Mouse (Mus musculus) lung, embryonic 14.5 days (tissue): ENCODE data around the gene Fam25c. TPM values are rescaled to one million over a fixed set of nuclear protein-coding genes. Genes with fewer than 3 reads are reported as not detected.

Experiments
- ATAC-seq: fragments of 200-750 bp; cut with Nextera tagmentation; 2 replicates; pipeline ENCODE4 v1.8.0; 2017; ENCODE audit warnings: mild to moderate bottlenecking, moderate TSS enrichment, moderate library complexity; ENCODE audit not compliant: insufficient read depth
- DNase-seq: peaks from one replicate; pipeline ENCODE4 v3.0.0-alpha.2; 2015
- H3K27ac ChIP-seq: fragments of 300-500 bp; sonication (generic); 2 replicates; pipeline ENCODE4 v1.5.1; 2014; ENCODE audit warnings: low read depth, mild to moderate bottlenecking, moderate library complexity
- H3K27me3 ChIP-seq: fragments of 300-500 bp; sonication (generic); 2 replicates; pipeline ENCODE4 v1.6.1; 2014; ENCODE audit warnings: low read length, control low read depth; ENCODE audit not compliant: insufficient read depth
- H3K36me3 ChIP-seq: fragments of 300-500 bp; sonication (generic); 2 replicates; pipeline ENCODE4 v1.6.1; 2014; ENCODE audit warnings: control low read depth; ENCODE audit not compliant: insufficient read depth
- H3K4me1 ChIP-seq: fragments of 300-500 bp; sonication (generic); 2 replicates; pipeline ENCODE4 v1.6.1; 2014; ENCODE audit warnings: antibody characterized with exemption, control low read depth; ENCODE audit not compliant: insufficient read depth
- H3K4me2 ChIP-seq: fragments of 300-500 bp; sonication (generic); 2 replicates; pipeline ENCODE4 v1.6.1; 2014; ENCODE audit warnings: mild to moderate bottlenecking
- H3K4me3 ChIP-seq: fragments of 300-500 bp; sonication (generic); 2 replicates; pipeline ENCODE4 v1.5.1; 2014; ENCODE audit warnings: low read depth, low read length
- H3K9ac ChIP-seq: fragments of 300-500 bp; sonication (generic); 2 replicates; pipeline ENCODE4 v1.6.1; 2014
- H3K9me3 ChIP-seq: fragments of 300-500 bp; sonication (generic); 2 replicates; pipeline ENCODE4 v1.6.1; 2016; ENCODE audit warnings: low read depth, low read length, control low read depth
- CTCF ChIP-seq: IDR thresholded peaks from 2 replicates; pipeline ENCODE4 v1.5.1; 2016; ENCODE audit warnings: antibody characterized with exemption, low read depth
- WGBS: fragments of 180-500 bp; shearing (Covaris S2); extraction: QIAGEN DNeasy Blood & Tissue Kit; methylation state at CpG from one replicate; pipeline ENCODE4 v1.1.7; 2014; 5-methylcytosine and 5-hydroxymethylcytosine counted together
- polyA plus RNA-seq: library from polyadenylated mRNA; unstranded; fragments of >200 nt; fragmentation: Nextera tagmentation; extraction: Ambion mirVana; gene quantifications from 2 replicates; pipeline ENCODE4 v1.2.1, GENCODE M21; 2014

Gene Fam25c
- polyA plus RNA-seq, 1 experiment from 2014 or later: not detected

- Histone ChIP-seq H3K4me1 (no peaks in the 10 kb centered on the region), H3K27ac (no peak overlapping the region), H3K27me3 (no peaks in the 10 kb centered on the region), H3K36me3 (peaks cover 42% of the 10 kb centered on the region), H3K4me2 (no peak overlapping the region), H3K4me3 (no peak overlapping the region), H3K9ac (no peak overlapping the region), H3K9me3 (no peaks in the 10 kb centered on the region)
- no peak for TF ChIP-seq CTCF
- WGBS: 90% methylated on average over 5 of the region's 5 CpGs
- DNase-seq (no peak), ATAC-seq (no peak)
Observed at GRCm38 (mm10) chr14:34344361-34344760, 10.9 kb downstream of the Fam25c start.

- DNase-seq (no peak), ATAC-seq (no peak)
- Histone ChIP-seq H3K4me3 (no peak overlapping the region), H3K27me3 (no peaks in the 10 kb centered on the region), H3K4me2 (no peak overlapping the region), H3K4me1 (no peaks in the 10 kb centered on the region), H3K36me3 (peaks cover 55% of the 10 kb centered on the region), H3K9me3 (no peaks in the 10 kb centered on the region), H3K9ac (no peak overlapping the region), H3K27ac (no peak overlapping the region)
- 80% methylated on average over 4 of the region's 4 CpGs for WGBS
- TF ChIP-seq CTCF: no peak
Observed at GRCm38 (mm10) chr14:34343078-34343477, 12.2 kb downstream of the Fam25c start.

- H3K9me3 ChIP-seq: no peaks in the 10 kb centered on the region
- no peak for DNase-seq
- 93% methylated on average over 4 of the region's 4 CpGs for WGBS
- no peak overlapping the region for H3K27ac ChIP-seq
- TF ChIP-seq CTCF: no peak
- H3K4me1 ChIP-seq: no peaks in the 10 kb centered on the region
- H3K27me3 ChIP-seq: no peaks in the 10 kb centered on the region
- ATAC-seq: no peak
- no peak overlapping the region for H3K9ac ChIP-seq
- no peak overlapping the region for H3K4me2 ChIP-seq
- peaks cover 65% of the 10 kb centered on the region for H3K36me3 ChIP-seq
- no peak overlapping the region for H3K4me3 ChIP-seq
Observed at GRCm38 (mm10) chr14:34341993-34342392, 13.2 kb downstream of the Fam25c start.

- no peak overlapping the region for H3K4me2 ChIP-seq
- DNase-seq (no peak), ATAC-seq (no peak)
- H3K27me3 ChIP-seq: no peaks in the 10 kb centered on the region
- no peak overlapping the region for H3K9ac ChIP-seq
- 59% methylated on average over 1 of the region's 1 CpGs for WGBS
- H3K4me1 ChIP-seq: no peaks in the 10 kb centered on the region
- no peaks in the 10 kb centered on the region for H3K9me3 ChIP-seq
- no peak overlapping the region for H3K27ac ChIP-seq
- no peak overlapping the region for H3K4me3 ChIP-seq
- peaks cover 89% of the 10 kb centered on the region for H3K36me3 ChIP-seq
- no peak for TF ChIP-seq CTCF
Observed at GRCm38 (mm10) chr14:34339446-34339845, 15.8 kb downstream of the Fam25c start.

GRCm38 (mm10) chr14:34332476-34332875, 22.8 kb downstream of the Fam25c start:
- TF ChIP-seq CTCF: no peak
- no peaks in the 10 kb centered on the region for H3K9me3 ChIP-seq
- DNase-seq (no peak), ATAC-seq (no peak)
- no peak overlapping the region for H3K4me2 ChIP-seq
- WGBS: 79% methylated on average over 5 of the region's 5 CpGs
- H3K36me3 ChIP-seq: peaks cover 87% of the 10 kb centered on the region
- H3K9ac ChIP-seq: no peak overlapping the region
- H3K27ac ChIP-seq: no peak overlapping the region
- H3K4me3 ChIP-seq: no peak overlapping the region
- no peaks in the 10 kb centered on the region for H3K4me1 ChIP-seq
- H3K27me3 ChIP-seq: no peaks in the 10 kb centered on the region

GRCm38 (mm10) chr14:34331886-34332285, 23.3 kb downstream of the Fam25c start:
- ATAC-seq: no peak
- Histone ChIP-seq H3K4me3 (no peak overlapping the region), H3K4me2 (no peak overlapping the region), H3K9ac (no peak overlapping the region), H3K9me3 (no peaks in the 10 kb centered on the region), H3K27ac (no peak overlapping the region), H3K27me3 (no peaks in the 10 kb centered on the region), H3K4me1 (no peaks in the 10 kb centered on the region), H3K36me3 (peaks cover 86% of the 10 kb centered on the region)
- DNase-seq: no peak
- no peak for TF ChIP-seq CTCF
- WGBS: 82% methylated on average over 3 of the region's 3 CpGs

GRCm38 (mm10) chr14:34330657-34331158, 24.5 kb downstream of the Fam25c start:
- TF ChIP-seq CTCF: no peak
- DNase-seq (no peak), ATAC-seq (no peak)
- H3K9ac ChIP-seq: no peak overlapping the region
- no peaks in the 10 kb centered on the region for H3K9me3 ChIP-seq
- H3K4me1 ChIP-seq: no peaks in the 10 kb centered on the region
- H3K36me3 ChIP-seq: peaks cover 85% of the 10 kb centered on the region
- no peak overlapping the region for H3K27ac ChIP-seq
- no peak overlapping the region for H3K4me3 ChIP-seq
- WGBS: 92% methylated on average over 9 of the region's 9 CpGs
- H3K27me3 ChIP-seq: no peaks in the 10 kb centered on the region
- no peak overlapping the region for H3K4me2 ChIP-seq

- 76% methylated on average over 1 of the region's 1 CpGs for WGBS
- Histone ChIP-seq H3K27ac (no peak overlapping the region), H3K36me3 (peaks cover 81% of the 10 kb centered on the region), H3K4me3 (no peak overlapping the region), H3K4me1 (no peaks in the 10 kb centered on the region), H3K27me3 (no peaks in the 10 kb centered on the region), H3K9ac (no peak overlapping the region), H3K9me3 (no peaks in the 10 kb centered on the region), H3K4me2 (no peak overlapping the region)
- TF ChIP-seq CTCF: no peak
- ATAC-seq (no peak), DNase-seq (no peak)
Observed at GRCm38 (mm10) chr14:34327618-34328017, 27.6 kb downstream of the Fam25c start.
